Mouse (Mus musculus): ENCODE data around the gene Gys1.

- TF ChIP-seq CTCF (IDR thresholded peaks at IDR 0.05; ENCODE audit: borderline replicate concordance, control insufficient read depth, extremely low read depth, insufficient read depth, low read length, poor library complexity) (no peak), POLR2A (IDR thresholded peaks at IDR 0.05; ENCODE audit: control insufficient read depth, extremely low read depth, insufficient read depth, low read length, poor library complexity) (no peak)
Measured at GRCm38 (mm10) chr7:45462325-45462724, 27.7 kb downstream of the Gys1 start.
